In the genomic region with DNA sequence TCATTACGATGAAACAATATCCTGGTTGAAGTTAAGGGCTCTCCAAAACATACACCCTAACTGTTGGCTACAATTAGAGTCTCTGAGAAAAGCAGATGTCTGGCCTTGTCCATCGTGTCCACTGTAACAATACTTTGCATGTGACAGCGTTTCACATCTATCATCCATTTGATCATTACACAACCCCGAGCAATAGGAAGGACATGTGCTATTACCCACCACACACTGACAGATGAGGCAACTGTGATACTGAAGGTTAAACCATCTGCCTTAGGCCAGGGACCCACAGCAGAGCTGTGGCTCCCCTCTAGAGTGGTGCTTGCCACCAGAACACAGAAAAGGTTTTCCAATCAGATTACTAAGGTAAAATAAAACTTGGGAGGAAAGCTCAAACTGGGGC, we compare ENCODE assay signal across 24 mouse cellular contexts. TPM values are rescaled to one million over a fixed set of nuclear protein-coding genes. Genes with fewer than 3 reads are reported as not detected.
DNase-seq lines count a peak whose midpoint lies in the region; ATAC-seq lines count a peak whose summit lies in the region.
"Had no signal": no experiment of that assay in that cellular context is flagged by ENCODE, and none has a peak within 500 bp of the region (broad histone marks: within the 10 kb centered on the region; RNA-seq: fewer than 3 reads in every experiment).

No protein-coding gene starts in this region.

- peak; percentile 31; the same call in 1 of the 2 replicates for ATAC-seq in kidney, embryonic 16.5 days (ENCODE audit: low FRiP score, low TSS enrichment)
- ATAC-seq in midbrain, embryonic 11.5 days (ENCODE audit: low FRiP score), result no peak
- ATAC-seq in midbrain, embryonic 16.5 days, result no peak
- ATAC-seq: activated CD4-positive, CD25-positive, alpha-beta regulatory T cell, adult 4 months; CD4-positive, CD25-positive, alpha-beta regulatory T cell, adult 4 months; forebrain, embryonic 13.5 days; forebrain, embryonic 15.5 days; forebrain, postnatal 0 days; Patski had no signal

- H3K9ac ChIP-seq in kidney, embryonic 16.5 days (replicated peaks; ENCODE audit: low read length), result no peak overlapping the region
- no peak overlapping the region for H3K9ac ChIP-seq in midbrain, embryonic 11.5 days (ENCODE audit: low read length)
- H3K9ac ChIP-seq in midbrain, embryonic 16.5 days (ENCODE audit: low read depth, low read length), result no peak overlapping the region
- H3K9ac ChIP-seq: embryonic facial prominence, embryonic 12.5 days; forebrain, embryonic 13.5 days; forebrain, embryonic 15.5 days; forebrain, postnatal 0 days had no signal

- no peak overlapping the region for H3K4me3 ChIP-seq in kidney, embryonic 16.5 days (ENCODE audit: low read length)
- no peak overlapping the region for H3K4me3 ChIP-seq in midbrain, embryonic 11.5 days (ENCODE audit: low read depth, low read length)
- no peak overlapping the region for H3K4me3 ChIP-seq in midbrain, embryonic 16.5 days (ENCODE audit: low read depth, low read length)
- H3K4me3 ChIP-seq: embryonic facial prominence, embryonic 10.5 days; embryonic facial prominence, embryonic 12.5 days; forebrain, embryonic 13.5 days; forebrain, embryonic 15.5 days had no signal

- H3K36me3 ChIP-seq in kidney, embryonic 16.5 days (ENCODE audit: insufficient read depth, low read length), result no peaks in the 10 kb centered on the region; the same call in 1 of the 2 replicates
- no peaks in the 10 kb centered on the region for H3K36me3 ChIP-seq in midbrain, embryonic 11.5 days (ENCODE audit: control insufficient read depth, insufficient read depth, low read length)
- no peaks in the 10 kb centered on the region for H3K36me3 ChIP-seq in midbrain, embryonic 16.5 days (ENCODE audit: control insufficient read depth, insufficient read depth, low read length)
- H3K36me3 ChIP-seq: forebrain, embryonic 15.5 days had no signal

- peak; percentile 34 for DNase-seq in adrenal gland, adult 8-10 months
- no peak for DNase-seq in adrenal gland, postnatal 36 days
- DNase-seq in kidney, postnatal 25 days, result no peak
- peak; percentile 12 for DNase-seq in midbrain, embryonic 11.5 days (ENCODE audit: low spot score, missing footprints)
- no peak for DNase-seq in neural tube, embryonic 10.5 days (ENCODE audit: extremely low spot score, low spot score)
- DNase-seq: adrenal gland, postnatal 14 days; B cell, adult 2 months; cerebellum, adult 11-12 months; cerebellum, adult 2 months; cerebellum, adult 9-10 months; cerebellum, postnatal 10 days; cerebellum, postnatal 25 days; forebrain, postnatal 0 days had no signal

- no peaks in the 10 kb centered on the region for H3K9me3 ChIP-seq in kidney, embryonic 16.5 days (ENCODE audit: low read length)
- H3K9me3 ChIP-seq in midbrain, embryonic 11.5 days (ENCODE audit: control insufficient read depth, low read length), result no peaks in the 10 kb centered on the region
- H3K9me3 ChIP-seq in midbrain, embryonic 16.5 days (replicated peaks; ENCODE audit: control insufficient read depth, low read length, poor library complexity, severe bottlenecking), result no peaks in the 10 kb centered on the region
- H3K9me3 ChIP-seq: embryonic facial prominence, embryonic 10.5 days; embryonic facial prominence, embryonic 12.5 days; forebrain, embryonic 13.5 days; forebrain, embryonic 15.5 days; G1E had no signal

- 44% methylated on average over 4 of the region's 4 CpGs for WGBS in kidney, embryonic 16.5 days
- WGBS in midbrain, embryonic 11.5 days, result 94% methylated on average over 4 of the region's 4 CpGs
- 89% methylated on average over 4 of the region's 4 CpGs for WGBS in midbrain, embryonic 16.5 days

- no peaks in the 10 kb centered on the region for H3K27me3 ChIP-seq in kidney, embryonic 16.5 days (ENCODE audit: insufficient read depth, low read length)
- no peaks in the 10 kb centered on the region for H3K27me3 ChIP-seq in midbrain, embryonic 11.5 days (ENCODE audit: control insufficient read depth, insufficient read depth, low read length)
- no peaks in the 10 kb centered on the region for H3K27me3 ChIP-seq in midbrain, embryonic 16.5 days (ENCODE audit: control insufficient read depth, insufficient read depth, low read depth, low read length)
- H3K27me3 ChIP-seq: CH12.LX; embryonic facial prominence, embryonic 12.5 days; forebrain, embryonic 13.5 days; forebrain, embryonic 15.5 days; Patski had no signal

- H3K27ac ChIP-seq in kidney, embryonic 16.5 days (ENCODE audit: low read length), result no peak overlapping the region
- no peak overlapping the region for H3K27ac ChIP-seq in midbrain, embryonic 11.5 days (ENCODE audit: low read depth, low read length)
- no peak overlapping the region for H3K27ac ChIP-seq in midbrain, embryonic 16.5 days (ENCODE audit: low read length)
- H3K27ac ChIP-seq: embryonic facial prominence, embryonic 10.5 days; embryonic facial prominence, embryonic 12.5 days; forebrain, embryonic 13.5 days; forebrain, embryonic 15.5 days had no signal

- H3K4me1 ChIP-seq in kidney, embryonic 16.5 days (ENCODE audit: insufficient read depth, low read length), result peaks cover 13% of the 10 kb centered on the region; the same call in 1 of the 2 replicates
- no peaks in the 10 kb centered on the region for H3K4me1 ChIP-seq in midbrain, embryonic 11.5 days (ENCODE audit: control insufficient read depth, insufficient read depth, low read length)
- no peaks in the 10 kb centered on the region for H3K4me1 ChIP-seq in midbrain, embryonic 16.5 days (ENCODE audit: control insufficient read depth, insufficient read depth, low read length)
- H3K4me1 ChIP-seq: embryonic facial prominence, embryonic 10.5 days; forebrain, embryonic 13.5 days; forebrain, embryonic 15.5 days had no signal

- no peak overlapping the region for H3K4me2 ChIP-seq in kidney, embryonic 16.5 days (replicated peaks; ENCODE audit: low read depth, low read length)
- H3K4me2 ChIP-seq in midbrain, embryonic 11.5 days, result no peak overlapping the region
- no peak overlapping the region for H3K4me2 ChIP-seq in midbrain, embryonic 16.5 days (ENCODE audit: low read length)
- H3K4me2 ChIP-seq: embryonic facial prominence, embryonic 12.5 days; forebrain, embryonic 13.5 days; forebrain, embryonic 15.5 days had no signal

RNA-seq across cellular contexts. Expression of a gene that starts 21.0 kb away (rescaled TPM):
- 10 to 100 TPM; 28.8 to 32.4 (median 30.3) TPM for total RNA-seq in adrenal gland, adult 8-10 months (2022)
- total RNA-seq in adrenal gland, postnatal 36 days (2021), result 10 to 100 TPM; 21.2 to 38.2 TPM
- polyA plus RNA-seq in kidney, embryonic 16.5 days (2015; fragmentation: Nextera tagmentation; extraction: Ambion mirVana), result 38.4 and 39.5 TPM in 2 replicates
- 36.9 and 37.8 TPM in 2 replicates for polyA plus RNA-seq in midbrain, embryonic 11.5 days (2014; fragmentation: Nextera tagmentation; extraction: Ambion mirVana)
- polyA plus RNA-seq in midbrain, embryonic 16.5 days (2015; fragmentation: Nextera tagmentation; extraction: Ambion mirVana), result 31.2 and 33.2 TPM in 2 replicates

RNA-seq across cellular contexts. Expression of a gene that starts 42.3 kb away (rescaled TPM):
- 10 to 100 TPM; 32.9 to 63.3 (median 38.6) TPM for total RNA-seq in adrenal gland, adult 8-10 months (2022)
- 10 to 100 TPM; 39.5 to 65.7 TPM for total RNA-seq in adrenal gland, postnatal 36 days (2021)
- 63.2 and 66.9 TPM in 2 replicates for polyA plus RNA-seq in kidney, embryonic 16.5 days (2015; fragmentation: Nextera tagmentation; extraction: Ambion mirVana)
- 43.2 and 46.5 TPM in 2 replicates for polyA plus RNA-seq in midbrain, embryonic 11.5 days (2014; fragmentation: Nextera tagmentation; extraction: Ambion mirVana)
- polyA plus RNA-seq in midbrain, embryonic 16.5 days (2015; fragmentation: Nextera tagmentation; extraction: Ambion mirVana), result 60.2 and 61.7 TPM in 2 replicates

Comparison
In these comparisons a context has a peak if more than half of its experiments do, and no peak if none do; other contexts are left out.
1. DNase-seq: peak in adrenal gland, adult 8-10 months (single experiment) and midbrain, embryonic 11.5 days (single experiment); none in adrenal gland, postnatal 36 days (0 of 2), kidney, postnatal 25 days (0 of 2) and neural tube, embryonic 10.5 days (single experiment).